Mouse (Mus musculus) gastrocnemius, postnatal 4 days (tissue): ENCODE data around the gene Spice1. TPM values are rescaled to one million over a fixed set of nuclear protein-coding genes. Genes with fewer than 3 reads are reported as not detected.

Experiments
- total RNA-seq, 2 experiments: library from RNA; stranded (reverse); gene quantifications; 2 replicates each; pipeline ENCODE4 v1.2.3; 2021

Spice1 gene
- total RNA-seq, 2 experiments from 2014 or later = 12.7 TPM

Other genes starting within 250 kb of the Spice1 start
- gene Atp6v1a, start 207.4 kb upstream of the Spice1 start, total RNA-seq = 10 to 100 TPM; 46.1 to 56.8 TPM
- 100 to 1,000 TPM; 214 to 254 TPM for gene Naa50, start 207.3 kb upstream of the Spice1 start, total RNA-seq
- gene Usf3, start 173.9 kb upstream of the Spice1 start, total RNA-seq = 10 to 100 TPM; 37.3 to 41.9 TPM
- gene Sidt1, start 13.9 kb upstream of the Spice1 start, total RNA-seq = under 1 TPM; 0.29 to 0.93 TPM
- gene Cfap44, start 47.7 kb downstream of the Spice1 start, total RNA-seq = under 1 TPM; 0.05 to 0.16 TPM
- gene Boc, start 211.8 kb downstream of the Spice1 start, total RNA-seq = 10 to 100 TPM; 26.2 to 30.3 TPM